Mouse (Mus musculus) myocyte (in vitro differentiated cells): Measurements from ENCODE around the gene Slc8a1. TPM values are rescaled to one million over a fixed set of nuclear protein-coding genes. Genes with fewer than 3 reads are reported as not detected.
A peak's percentile ranks its signal among the peaks of the same experiment; 100 is the strongest.

Experiments
- H3K27me3 ChIP-seq: one replicate; pipeline ENCODE4 v1.6.1; 2011; ENCODE audit not compliant: control insufficient read depth, insufficient read depth, insufficient read length
- H3K36me3 ChIP-seq: one replicate; pipeline ENCODE4 v1.6.1; 2011; ENCODE audit not compliant: control insufficient read depth, insufficient read depth
- H3K4me2 ChIP-seq: one replicate; pipeline ENCODE4 v1.6.1; 2011; ENCODE audit warnings: low read depth, control low read depth
- H3K4me3 ChIP-seq: one replicate; pipeline ENCODE4 v1.5.1; 2011; ENCODE audit warnings: mild to moderate bottlenecking, control low read depth, moderate library complexity
- H3K79me2 ChIP-seq: one replicate; pipeline ENCODE4 v1.6.1; 2011; ENCODE audit not compliant: control insufficient read depth, insufficient read depth
- H3ac ChIP-seq: one replicate; pipeline ENCODE4 v1.6.1; 2011; ENCODE audit not compliant: control insufficient read depth, insufficient read length
- CEBPB ChIP-seq: IDR thresholded peaks from 2 replicates; pipeline ENCODE4 v1.6.1; 2011; ENCODE audit warnings: mild to moderate bottlenecking, moderate library complexity; ENCODE audit not compliant: poor library complexity, insufficient read depth, severe bottlenecking
- E2F4 ChIP-seq: IDR thresholded peaks from one replicate; pipeline ENCODE4 v1.6.1; 2011; ENCODE audit warnings: mild to moderate bottlenecking, control low read depth, moderate library complexity; ENCODE audit not compliant: insufficient read depth
- MAX ChIP-seq: IDR thresholded peaks from one replicate; pipeline ENCODE4 v1.6.1; 2011; ENCODE audit warnings: low read depth, mild to moderate bottlenecking, control low read depth
- MYOD1 ChIP-seq, 3 experiments: IDR thresholded peaks; one replicate each; pipeline ENCODE4 v1.6.1; 2011; ENCODE audit warnings: control low read depth in 2 of 3, low read depth in 2 of 3, mild to moderate bottlenecking in 2 of 3, moderate library complexity in 1 of 3; ENCODE audit not compliant: insufficient read length in 2 of 3, control insufficient read depth in 1 of 3
- MYOG ChIP-seq, 3 experiments: IDR thresholded peaks; one replicate each; pipeline ENCODE4 v1.6.1; 2011; ENCODE audit warnings: control low read depth in 2 of 3, low read depth in 2 of 3, mild to moderate bottlenecking in 2 of 3; ENCODE audit not compliant: insufficient read length in 2 of 3, control insufficient read depth in 1 of 3, insufficient read depth in 1 of 3
- POLR2A ChIP-seq: IDR thresholded peaks from one replicate; pipeline ENCODE4 v1.6.1; 2011; ENCODE audit warnings: low read depth, mild to moderate bottlenecking, control low read depth, moderate library complexity; ENCODE audit not compliant: insufficient read length
- POLR2AphosphoS2 ChIP-seq: IDR thresholded peaks from one replicate; pipeline ENCODE4 v1.6.1; 2011; ENCODE audit warnings: low read depth, control low read depth; ENCODE audit not compliant: insufficient read length
- REST ChIP-seq: IDR thresholded peaks from one replicate; pipeline ENCODE4 v1.6.1; 2011; ENCODE audit warnings: mild to moderate bottlenecking, control low read depth, moderate library complexity; ENCODE audit not compliant: insufficient read depth, insufficient read length
- SRF ChIP-seq: IDR thresholded peaks from one replicate; pipeline ENCODE4 v1.6.1; 2011; ENCODE audit warnings: low read depth; ENCODE audit not compliant: control insufficient read depth, insufficient read length
- TCF12 ChIP-seq: IDR thresholded peaks from one replicate; pipeline ENCODE4 v1.6.1; 2011; ENCODE audit warnings: mild to moderate bottlenecking, control low read depth; ENCODE audit not compliant: poor library complexity, insufficient read depth, severe bottlenecking
- TCF3 ChIP-seq: IDR thresholded peaks from one replicate; pipeline ENCODE4 v1.6.1; 2011; ENCODE audit warnings: low read depth, control low read depth; ENCODE audit not compliant: insufficient read length
- USF1 ChIP-seq: IDR thresholded peaks from one replicate; pipeline ENCODE4 v1.6.1; 2011; ENCODE audit warnings: low read depth, mild to moderate bottlenecking, control low read depth, moderate library complexity
- polyA plus RNA-seq: library from polyadenylated mRNA; unstranded; fragments of >200 nt; fragmentation: generic; extraction: Trizol; gene quantifications from one replicate; pipeline ENCODE4 v1.2.1, GENCODE M21; 2012; ENCODE audit warnings: missing spikeins

Slc8a1 gene
- polyA plus RNA-seq, 1 experiment, result 3.0 TPM

DNA sequence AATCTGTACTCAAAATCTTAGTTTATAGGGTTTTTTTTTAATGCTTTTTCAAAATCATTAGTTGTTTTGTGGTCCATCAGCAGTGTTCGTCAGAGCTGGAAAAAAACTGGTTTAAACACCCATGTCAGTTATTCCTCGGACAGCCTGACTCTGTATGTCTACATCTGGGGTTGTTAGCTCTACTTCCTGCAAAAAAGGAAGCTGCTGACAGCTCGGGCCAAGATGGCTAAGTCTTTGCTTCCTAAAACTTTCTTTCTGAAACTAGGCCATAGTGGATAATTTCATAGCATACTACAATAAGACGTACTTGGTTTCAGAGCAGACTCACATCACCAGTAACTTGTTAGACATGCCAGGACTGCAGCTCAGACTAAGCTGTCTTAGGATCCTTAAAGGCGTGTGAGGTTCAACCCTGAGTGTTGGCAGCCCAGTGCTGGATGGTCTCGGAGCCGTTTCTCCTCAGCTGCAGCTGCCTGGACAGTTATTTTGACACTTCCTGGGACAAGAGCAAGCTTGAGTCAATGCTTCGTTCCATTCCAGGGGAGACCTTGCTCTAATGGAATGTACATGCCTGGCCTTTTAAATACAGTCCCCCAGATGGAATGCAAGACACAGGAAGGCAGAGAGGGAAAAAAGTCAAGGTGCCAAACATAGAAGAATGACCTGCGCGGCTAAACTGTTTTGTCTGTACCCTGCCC lies 158.3 kb downstream of the Slc8a1 start:
- Histone ChIP-seq H3K79me2 (no peaks in the 10 kb centered on the region), H3K4me2 (no peak overlapping the region), H3K36me3 (no peaks in the 10 kb centered on the region), H3K4me3 (no peak overlapping the region), H3K27me3 (no peaks in the 10 kb centered on the region), H3ac (no peak overlapping the region)
- no peak for TF ChIP-seq POLR2A
- TF ChIP-seq SRF, result no peak
- no peak for TF ChIP-seq E2F4
- TF ChIP-seq MAX, result no peak
- TF ChIP-seq TCF3, result no peak
- TF ChIP-seq REST, result no peak
- no peak for TF ChIP-seq USF1
- TF ChIP-seq MYOG (IDR thresholded peaks at IDR 0.05; ENCODE audit: control insufficient read depth in 1 of 3, insufficient read depth in 1 of 3, insufficient read length in 2 of 3, low read depth in 2 of 3), result no peak
- TF ChIP-seq POLR2AphosphoS2, result no peak

DNA sequence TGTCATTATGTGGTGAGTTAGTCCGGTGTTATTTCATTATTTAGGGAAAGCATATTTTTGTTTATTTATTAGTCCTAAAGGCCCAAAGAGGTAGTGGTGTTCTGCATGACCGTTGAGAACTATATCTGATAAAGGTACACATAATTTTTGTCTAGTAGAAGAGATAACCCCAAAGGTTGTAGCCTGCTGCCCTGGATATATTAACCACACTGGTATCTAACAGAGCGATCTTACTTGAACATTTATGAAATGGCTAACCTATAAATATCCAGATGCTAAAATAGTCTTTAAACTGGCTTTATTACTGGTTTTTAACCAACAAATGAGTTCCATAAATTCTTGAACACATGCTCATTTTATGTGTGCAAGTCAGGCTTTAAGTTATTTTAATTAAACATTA lies 161.3 kb downstream of the Slc8a1 start:
- TF ChIP-seq SRF (no peak), USF1 (no peak)
- H3K4me2 ChIP-seq, result no peak overlapping the region
- H3K4me3 ChIP-seq, result no peak overlapping the region
- no peak overlapping the region for H3ac ChIP-seq
- no peaks in the 10 kb centered on the region for H3K27me3 ChIP-seq
- H3K36me3 ChIP-seq, result no peaks in the 10 kb centered on the region
- H3K79me2 ChIP-seq, result no peaks in the 10 kb centered on the region

- no peak overlapping the region for H3K4me3 ChIP-seq
- H3K27me3 ChIP-seq, result no peaks in the 10 kb centered on the region
- no peak for TF ChIP-seq MAX
- H3K79me2 ChIP-seq, result no peaks in the 10 kb centered on the region
- no peak overlapping the region for H3ac ChIP-seq
- H3K4me2 ChIP-seq, result no peak overlapping the region
- H3K36me3 ChIP-seq, result no peaks in the 10 kb centered on the region
These were observed 172.4 kb downstream of the Slc8a1 start for GRCm38 (mm10) chr17:81565634-81566372.

DNA sequence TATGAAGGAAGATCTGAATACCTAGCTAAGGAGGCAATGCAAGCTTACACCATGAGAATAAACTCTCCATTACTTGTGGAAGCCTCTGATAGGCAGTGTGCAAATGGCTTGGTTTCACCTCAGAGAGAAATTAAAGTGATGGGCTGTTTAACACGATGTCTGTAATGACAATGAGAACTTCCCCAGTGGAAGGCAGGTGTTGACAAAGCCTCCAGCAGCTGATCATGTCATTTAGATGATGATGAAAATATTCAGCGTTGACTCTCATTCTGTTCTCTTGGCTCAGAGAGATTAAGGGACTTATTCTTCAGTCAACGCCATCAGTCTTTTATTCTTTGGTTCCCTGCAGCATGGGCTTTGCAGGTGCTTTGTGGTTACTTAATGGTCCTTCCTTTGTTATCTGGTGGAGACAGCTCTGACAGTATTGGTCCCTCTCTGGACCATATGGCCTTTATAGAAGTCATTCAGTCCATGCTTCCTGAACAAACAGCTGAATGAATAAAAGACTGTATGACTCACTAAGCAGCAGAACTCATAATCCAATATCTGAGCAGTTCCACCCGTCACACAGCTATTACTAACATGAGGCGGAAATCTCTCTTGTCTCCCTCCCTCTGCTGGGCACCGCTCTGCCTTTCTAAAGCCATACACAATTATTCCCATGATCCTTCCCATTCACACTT lies 184.0 kb downstream of the Slc8a1 start:
- H3K79me2 ChIP-seq, result no peaks in the 10 kb centered on the region
- no peaks in the 10 kb centered on the region for H3K36me3 ChIP-seq
- TF ChIP-seq CEBPB (no peak), E2F4 (no peak), TCF12 (peak; percentile 1), MYOD1 (IDR thresholded peaks at IDR 0.05; ENCODE audit: control insufficient read depth in 1 of 3, insufficient read length in 2 of 3, low read depth in 2 of 3) (peak; percentile 63 to 86 (median 81)), REST (no peak), SRF (no peak), POLR2AphosphoS2 (no peak), USF1 (no peak), TCF3 (no peak), MAX (no peak), MYOG (IDR thresholded peaks at IDR 0.05; ENCODE audit: control insufficient read depth in 1 of 3, insufficient read depth in 1 of 3, insufficient read length in 2 of 3, low read depth in 2 of 3) (no peak), POLR2A (no peak)
- no peaks in the 10 kb centered on the region for H3K27me3 ChIP-seq
- H3ac ChIP-seq, result no peak overlapping the region
- H3K4me3 ChIP-seq, result no peak overlapping the region
- peak overlapping the region; percentile 43 for H3K4me2 ChIP-seq

- no peak overlapping the region for H3K4me3 ChIP-seq
- H3ac ChIP-seq, result no peak overlapping the region
- peak overlapping the region; percentile 33 for H3K4me2 ChIP-seq
- H3K79me2 ChIP-seq, result no peaks in the 10 kb centered on the region
- TF ChIP-seq POLR2AphosphoS2 (no peak), MYOG (IDR thresholded peaks at IDR 0.05; ENCODE audit: control insufficient read depth in 1 of 3, insufficient read depth in 1 of 3, insufficient read length in 2 of 3, low read depth in 2 of 3) (peak in 1 of 3 experiments; percentile 7), USF1 (no peak), MYOD1 (IDR thresholded peaks at IDR 0.05; ENCODE audit: control insufficient read depth in 1 of 3, insufficient read length in 2 of 3, low read depth in 2 of 3) (peak in 1 of 3 experiments; percentile 5)
- no peaks in the 10 kb centered on the region for H3K27me3 ChIP-seq
- H3K36me3 ChIP-seq, result no peaks in the 10 kb centered on the region
These were observed 186.1 kb downstream of the Slc8a1 start for GRCm38 (mm10) chr17:81551856-81552635.
